Mouse (Mus musculus) thymus, postnatal 36 days (tissue): ENCODE results near the gene Gm29609.

Experiments used
- DNase-seq, 2 experiments: peaks; one replicate each; pipeline ENCODE4 v3.0.0; 2022; ENCODE audit warnings: mixed read lengths in 2 of 2

The Gm29609 gene

GRCm38 (mm10) chr5:31197072-31197471 is 17.4 kb upstream of the Gm29609 start:
- no peak for DNase-seq

- no peak for DNase-seq
Observed at GRCm38 (mm10) chr5:31196207-31196606, 16.5 kb upstream of the Gm29609 start.

DNA sequence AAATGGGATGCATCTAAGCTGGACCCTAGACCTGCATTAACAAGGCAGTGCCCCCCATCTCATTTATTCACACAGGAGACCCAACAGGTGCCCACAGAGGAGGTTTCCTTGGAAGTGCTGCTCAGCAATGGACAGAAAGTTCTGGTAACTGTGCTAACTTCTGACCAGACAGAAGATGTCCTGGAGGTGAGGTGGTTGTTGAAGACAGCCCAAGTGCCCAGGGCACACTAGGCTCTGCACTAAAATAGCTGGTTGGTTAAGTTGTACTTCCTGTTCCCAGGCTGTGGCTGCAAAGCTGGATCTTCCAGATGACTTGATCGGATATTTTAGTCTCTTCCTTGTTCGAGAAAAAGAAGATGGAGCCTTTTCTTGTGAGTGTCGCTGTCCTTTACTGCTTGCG is 16.0 kb upstream of the Gm29609 start:
- DNase-seq = no peak

DNA sequence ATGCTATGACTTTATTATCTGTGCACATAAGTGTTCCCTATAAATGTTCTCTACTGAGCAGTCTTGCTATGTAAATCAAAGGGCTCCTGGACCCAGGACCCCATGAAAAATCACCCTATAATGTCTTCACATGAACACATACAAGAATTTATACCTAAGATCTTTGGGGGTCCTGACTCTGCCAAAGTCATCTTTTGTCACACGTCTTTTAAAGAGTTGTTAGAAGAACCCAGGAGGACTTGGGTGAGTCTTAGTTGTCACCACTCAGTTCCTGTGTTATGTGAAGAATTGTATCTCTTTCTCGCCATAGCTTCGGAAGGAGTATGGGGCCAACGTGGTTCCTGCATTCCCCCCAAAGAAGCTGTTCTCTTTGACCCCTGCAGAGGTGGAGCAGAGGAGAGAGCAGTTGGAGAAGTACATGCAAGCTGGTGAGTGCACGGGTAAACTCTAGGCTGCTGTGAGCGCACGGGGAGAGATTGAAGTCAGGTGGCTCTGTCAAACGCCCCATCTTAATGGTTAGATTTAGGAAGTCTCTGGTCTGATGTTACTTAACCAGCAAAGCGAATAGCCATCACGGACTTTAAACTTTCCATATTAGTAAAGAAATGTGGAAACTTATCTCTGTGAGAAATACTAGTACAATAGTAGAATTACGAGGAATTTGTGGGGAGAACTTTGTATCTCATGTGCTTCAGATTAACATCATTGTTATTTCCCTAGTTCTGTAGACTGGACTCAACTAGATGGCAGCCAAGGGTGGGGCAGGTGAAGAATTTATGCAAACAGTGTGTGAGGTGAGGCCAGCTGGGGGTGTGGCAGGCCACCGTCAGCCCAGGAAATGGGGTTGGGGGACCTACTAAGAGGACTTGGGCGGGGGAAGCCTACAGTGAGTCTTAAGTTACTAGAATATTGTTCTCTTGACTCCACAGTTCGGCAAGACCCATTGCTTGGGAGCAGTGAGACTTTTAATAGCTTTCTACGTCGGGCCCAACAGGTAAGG is 15.1 kb upstream of the Gm29609 start:
- peak in 1 of 2 experiments; percentile 11 for DNase-seq

DNA sequence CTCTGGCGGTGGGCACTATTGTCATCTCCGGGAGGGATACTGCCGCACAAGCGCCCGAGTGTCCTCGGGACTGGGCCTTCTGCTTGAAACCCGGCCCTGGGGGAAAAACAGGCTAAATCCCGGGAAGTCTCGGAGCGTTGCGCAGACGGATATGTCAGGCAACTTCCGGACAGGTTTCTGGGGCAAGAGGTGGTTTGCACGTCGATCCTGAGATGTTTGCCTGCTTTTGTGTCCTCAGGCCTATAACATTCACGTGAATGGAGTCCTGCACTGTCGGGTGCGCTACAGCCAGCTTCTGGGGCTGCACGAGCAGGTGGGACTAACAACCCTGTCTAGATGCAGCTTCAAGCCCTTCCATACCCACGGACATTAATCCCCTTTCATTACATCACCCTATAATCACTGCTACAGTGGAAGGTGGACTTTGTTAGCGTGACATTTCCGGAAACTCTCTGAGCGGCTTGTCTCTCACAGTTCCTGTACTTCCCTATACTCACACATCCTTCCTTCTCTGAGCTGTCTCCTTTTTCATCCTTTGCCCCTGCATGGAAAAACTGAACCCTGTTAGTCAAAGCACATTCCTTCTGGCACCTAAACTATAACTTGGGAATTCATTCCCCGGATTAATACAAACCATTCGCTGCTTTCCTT is 14.0 kb upstream of the Gm29609 start:
- no peak for DNase-seq

GRCm38 (mm10) chr5:31192939-31193630 is 13.4 kb upstream of the Gm29609 start, which contains the start of the genes Snx17 and Eif2b4:
Gene Snx17 (plus strand): TSS chr5:31193227.
Gene Eif2b4 (minus strand): TSS chr5:31193430.
- DNase-seq = peak; percentile 100

DNA sequence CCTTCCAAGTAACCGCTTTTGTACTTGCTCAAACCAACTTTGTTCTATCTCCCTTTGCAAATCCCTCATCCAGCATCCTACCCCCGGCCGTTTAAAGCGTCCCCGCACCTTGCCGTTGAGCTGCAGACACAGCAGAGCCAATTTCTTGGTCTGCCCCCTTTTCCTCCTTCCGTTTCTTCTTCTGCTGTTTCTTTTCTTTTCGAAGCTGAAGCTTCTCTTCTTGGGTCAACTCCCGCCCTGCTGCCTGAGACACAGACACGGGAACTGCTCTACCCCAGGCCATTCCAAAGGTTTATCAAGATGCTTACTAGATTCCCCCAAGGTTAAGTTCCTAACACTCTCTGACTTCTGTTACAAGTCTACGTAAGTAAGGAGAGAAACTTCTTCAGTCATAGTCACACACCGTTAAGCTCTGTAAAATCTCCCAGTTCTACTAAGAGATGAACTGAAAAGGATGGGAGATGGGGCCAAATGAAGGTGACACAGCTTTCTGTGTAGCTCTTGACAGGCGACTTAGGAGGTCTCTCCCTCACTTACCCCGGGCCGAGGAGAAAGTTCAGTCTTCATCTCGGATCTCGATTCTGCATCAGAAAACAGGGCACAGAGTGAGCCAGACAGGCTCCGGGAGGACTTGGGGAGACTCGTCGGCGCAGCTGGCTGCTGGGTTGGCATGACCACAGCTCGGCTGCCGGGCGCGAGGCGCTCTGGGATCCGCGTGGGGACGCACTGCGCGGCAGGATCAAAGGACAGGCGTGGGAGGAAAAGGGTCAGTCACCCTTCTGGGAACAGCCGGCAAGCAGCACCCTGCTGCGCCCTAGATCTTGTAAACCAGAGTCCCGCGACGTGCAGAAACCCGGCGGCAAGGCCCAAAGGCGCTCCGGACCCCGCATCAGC is 12.6 kb upstream of the Gm29609 start:
- no peak for DNase-seq

- no peak for DNase-seq
Observed at GRCm38 (mm10) chr5:31190201-31190600, 10.5 kb upstream of the Gm29609 start.

- peak in 1 of 2 experiments; percentile 9 for DNase-seq
Observed at GRCm38 (mm10) chr5:31188223-31188840, 8.6 kb upstream of the Gm29609 start.

DNA sequence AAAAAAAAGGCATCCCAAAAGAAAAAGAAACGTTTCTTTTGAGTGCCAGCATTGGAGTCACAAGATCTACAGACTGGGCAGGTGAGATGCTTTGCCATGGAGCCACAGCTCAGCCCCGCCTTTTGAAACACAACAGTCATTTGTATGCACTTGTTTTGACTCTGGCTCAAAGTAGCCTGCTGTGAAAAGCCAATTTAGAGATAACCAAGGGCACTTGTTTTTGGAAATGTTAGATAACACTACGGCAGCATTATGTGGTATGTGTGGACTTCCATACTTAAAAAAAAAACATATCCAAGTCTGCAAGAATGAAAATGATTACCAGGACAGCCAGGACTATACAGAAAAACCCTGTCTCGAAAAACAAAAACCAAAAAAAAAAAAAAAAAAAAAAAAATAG is 4.0 kb upstream of the Gm29609 start:
- DNase-seq = no peak

DNA sequence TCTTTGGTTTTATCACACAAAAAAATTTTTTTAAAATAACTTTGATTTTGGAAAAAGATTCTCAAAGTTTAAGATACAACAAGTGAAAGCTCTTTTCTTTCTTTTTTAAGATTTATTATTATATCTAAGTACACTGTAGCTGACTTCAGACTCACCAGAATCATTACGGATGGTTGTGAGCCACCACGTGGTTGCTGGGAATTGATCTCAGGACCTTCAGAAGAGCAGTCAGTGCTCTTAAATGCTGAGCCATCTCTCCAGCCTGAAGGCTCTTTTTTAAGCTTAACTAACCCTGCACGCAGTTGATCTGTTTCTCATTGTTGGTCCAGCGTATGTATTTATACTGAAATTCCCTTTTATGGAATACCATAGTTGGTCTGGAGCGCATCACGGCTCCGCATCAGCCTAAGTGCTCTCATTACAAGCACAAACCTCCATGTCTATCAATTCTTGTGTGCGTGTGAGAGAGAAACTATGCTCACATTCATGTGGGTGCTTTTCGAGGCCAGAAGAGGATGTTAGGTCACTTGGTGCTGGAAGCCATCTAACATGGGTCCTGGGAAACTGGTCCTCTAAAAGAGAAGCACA is 1.6 kb upstream of the Gm29609 start:
- DNase-seq = no peak

DNA sequence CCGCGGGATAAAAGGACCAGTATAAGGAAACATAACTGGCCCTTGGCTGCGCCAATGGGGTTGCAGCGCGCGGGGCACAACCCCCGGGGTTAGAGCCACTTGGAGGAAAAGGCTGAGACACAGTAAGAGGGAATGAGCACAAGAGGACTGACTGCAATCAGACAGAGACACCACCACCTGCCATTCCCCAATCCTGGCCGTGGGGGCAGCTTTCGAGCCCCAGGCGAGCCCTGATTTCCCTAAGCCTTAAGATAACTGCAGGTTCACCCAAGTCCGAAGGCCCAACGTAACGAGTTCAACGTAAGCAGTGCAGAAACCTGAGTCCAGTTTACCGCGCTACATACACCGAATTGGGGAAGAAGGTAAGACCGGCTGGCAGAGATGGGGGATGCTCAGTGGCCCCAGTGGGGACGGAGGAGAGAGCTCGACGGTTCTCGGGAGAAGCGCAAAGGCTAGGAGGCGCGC is 378 bp downstream of the Gm29609 start:
- no peak for DNase-seq

- DNase-seq = no peak
Observed at GRCm38 (mm10) chr5:31168630-31169029, 11.1 kb downstream of the Gm29609 start.

- DNase-seq = no peak
Observed at GRCm38 (mm10) chr5:31164878-31165277, 14.8 kb downstream of the Gm29609 start.

- DNase-seq = no peak
Observed at GRCm38 (mm10) chr5:31162462-31162861, 17.2 kb downstream of the Gm29609 start.

DNA sequence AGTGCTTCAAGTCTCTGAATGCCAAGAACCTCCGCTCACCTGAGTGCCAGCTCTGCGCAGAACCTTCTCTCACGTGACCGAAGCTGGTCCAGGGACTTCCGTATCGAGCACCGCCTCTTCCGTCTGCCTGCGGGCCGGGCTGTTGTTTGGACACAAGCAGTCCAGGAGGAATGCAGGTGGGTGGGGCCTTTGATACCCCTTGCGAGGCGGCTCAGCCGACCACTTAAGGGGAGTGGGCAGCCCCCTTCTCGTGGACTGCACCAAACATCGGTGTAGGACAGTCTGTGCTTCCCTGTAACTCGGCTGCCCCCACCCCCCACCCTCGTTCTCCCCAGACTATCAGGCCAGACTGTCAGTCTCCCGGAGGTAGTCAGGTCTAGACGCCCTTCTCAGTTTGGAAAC is 25.6 kb downstream of the Gm29609 start, which contains the start of gene Mpv17:
Mpv17 (minus strand) TSS at position 100 of the 402 bp plus-strand sequence.
- peak; percentile 70 to 75 for DNase-seq

DNA sequence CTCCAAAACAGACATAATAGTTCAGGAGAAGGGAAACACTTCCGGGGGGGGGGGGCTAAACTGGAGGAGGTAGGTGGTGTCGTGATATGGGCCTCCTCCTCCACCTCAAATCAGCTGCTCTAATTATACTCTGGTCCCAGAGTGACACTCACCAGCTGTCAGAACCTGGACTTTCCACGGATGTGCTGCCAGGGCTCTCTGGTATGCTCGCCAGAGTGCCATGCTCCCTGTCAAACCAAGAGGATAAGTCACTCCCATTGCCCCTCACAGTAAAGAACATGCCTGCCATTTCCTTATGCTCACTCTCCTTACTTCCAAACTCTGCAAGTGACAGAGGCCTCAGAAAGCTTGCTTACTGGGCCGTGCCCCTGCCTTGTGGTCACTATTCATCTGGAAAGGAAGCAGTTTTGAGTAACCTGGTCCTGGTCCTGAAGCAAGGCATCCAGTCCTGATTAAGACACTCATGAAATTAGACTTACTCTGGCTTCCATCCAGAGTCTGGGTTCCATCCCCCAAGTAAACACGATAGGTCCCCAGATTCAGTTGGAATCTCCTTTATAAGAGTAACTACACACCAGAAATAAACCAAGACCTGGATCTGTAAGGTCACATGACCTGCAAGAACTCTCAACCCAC is 26.1 kb downstream of the Gm29609 start:
- DNase-seq = no peak

DNA sequence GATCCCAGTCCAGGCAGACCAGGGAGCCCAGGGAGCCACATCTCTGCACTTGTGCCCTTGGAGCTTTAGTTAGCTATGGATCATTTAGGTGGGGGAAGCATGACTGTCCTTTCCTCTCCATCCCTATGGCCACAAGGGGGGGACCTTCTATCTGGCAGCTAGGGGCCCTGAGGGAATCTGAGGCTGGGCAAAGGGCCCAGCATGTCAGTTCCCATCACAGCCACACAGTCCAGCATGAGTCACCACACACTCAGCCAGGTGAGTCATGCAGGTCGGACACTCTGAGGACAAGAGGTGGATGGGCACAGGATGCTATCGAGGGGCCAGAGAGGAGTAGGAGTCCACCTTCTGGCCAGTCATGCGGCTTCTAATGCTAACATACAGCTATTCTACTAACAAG is 28.0 kb downstream of the Gm29609 start:
- no peak for DNase-seq

DNA sequence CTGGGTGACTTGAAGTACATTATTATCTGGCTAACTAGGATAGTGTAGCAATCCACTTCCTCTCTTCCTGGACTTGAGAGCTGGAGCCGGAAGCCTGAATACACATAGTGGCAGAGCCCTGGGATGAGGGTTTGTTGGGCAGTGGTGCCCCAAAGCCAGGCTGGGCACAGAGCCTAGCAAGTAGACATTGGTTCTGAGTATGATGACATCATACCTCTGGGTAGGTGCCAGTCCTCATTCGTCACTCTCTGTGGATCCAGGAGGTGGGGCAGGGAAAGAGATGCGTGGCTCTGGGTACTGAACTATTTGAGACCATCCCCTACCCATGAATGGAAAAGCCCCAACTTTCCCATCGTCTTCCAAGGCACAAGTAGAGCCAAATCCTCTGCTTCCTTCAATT is 29.9 kb downstream of the Gm29609 start:
- no peak for DNase-seq

GRCm38 (mm10) chr5:31138968-31139425 is 40.7 kb downstream of the Gm29609 start:
- DNase-seq = no peak
